Mouse (Mus musculus) heart, embryonic 15.5 days (tissue): Measurements from ENCODE around the gene Itpr1. TPM values are rescaled to one million over a fixed set of nuclear protein-coding genes. Genes with fewer than 3 reads are reported as not detected.

Source experiments
- ATAC-seq: fragments of 200-750 bp; cut with Nextera tagmentation; replicated peaks from 2 replicates; pipeline ENCODE4 v1.8.0; 2017; ENCODE audit warnings: low read depth, moderate TSS enrichment; ENCODE audit not compliant: insufficient number of reproducible peaks, insufficient read depth, low FRiP score
- H3K27ac ChIP-seq: fragments of 300-500 bp; sonication (generic); 2 replicates; pipeline ENCODE4 v1.5.1; 2015; ENCODE audit warnings: mild to moderate bottlenecking, inconsistent platforms
- H3K27me3 ChIP-seq: fragments of 300-500 bp; sonication (generic); 2 replicates; pipeline ENCODE4 v1.6.1; 2015; ENCODE audit warnings: inconsistent platforms
- H3K36me3 ChIP-seq: fragments of 300-500 bp; sonication (generic); 2 replicates; pipeline ENCODE4 v1.6.1; 2015; ENCODE audit warnings: mild to moderate bottlenecking, inconsistent platforms
- H3K4me1 ChIP-seq: fragments of 300-500 bp; sonication (generic); replicated peaks from 2 replicates; pipeline ENCODE4 v1.6.1; 2015; ENCODE audit warnings: inconsistent platforms
- H3K4me2 ChIP-seq: fragments of 300-500 bp; sonication (generic); 2 replicates; pipeline ENCODE4 v1.6.1; 2015; ENCODE audit warnings: inconsistent platforms, mild to moderate bottlenecking, moderate library complexity
- H3K4me3 ChIP-seq: fragments of 300-500 bp; sonication (generic); 2 replicates; pipeline ENCODE4 v1.5.1; 2015; ENCODE audit warnings: mild to moderate bottlenecking, inconsistent platforms
- H3K9ac ChIP-seq: fragments of 300-500 bp; sonication (generic); 2 replicates; pipeline ENCODE4 v1.6.1; 2015; ENCODE audit warnings: mild to moderate bottlenecking, inconsistent platforms
- H3K9me3 ChIP-seq: fragments of 300-500 bp; sonication (generic); replicated peaks from 2 replicates; pipeline ENCODE4 v1.6.1; 2016; ENCODE audit warnings: inconsistent platforms
- WGBS: fragments of 180-500 bp; shearing (Covaris S2); methylation state at CpG from one replicate; pipeline ENCODE4 v1.1.7; 2015; ENCODE audit warnings: mixed read lengths; 5-methylcytosine and 5-hydroxymethylcytosine counted together
- polyA plus RNA-seq: library from polyadenylated mRNA; unstranded; fragments of >200 nt; fragmentation: Nextera tagmentation; extraction: Ambion mirVana; gene quantifications from 2 replicates; pipeline ENCODE4 v1.2.1, GENCODE M21; 2015

Itpr1 gene
- polyA plus RNA-seq, 1 experiment from 2014 or later = 11.4 TPM

GRCm38 (mm10) chr6:108190690-108191089, 22.2 kb upstream of the Itpr1 start:
- H3K9ac ChIP-seq = no peak overlapping the region
- no peaks in the 10 kb centered on the region for H3K9me3 ChIP-seq
- H3K4me1 ChIP-seq = no peaks in the 10 kb centered on the region
- no peak overlapping the region for H3K4me2 ChIP-seq
- ATAC-seq = no peak
- H3K36me3 ChIP-seq = no peaks in the 10 kb centered on the region
- no peak overlapping the region for H3K4me3 ChIP-seq
- 80% methylated on average over 1 of the region's 1 CpGs for WGBS
- no peak overlapping the region for H3K27ac ChIP-seq
- 0 out of 2 replicates have a peak, but pooled peaks cover 2% of the 10 kb centered on the region for H3K27me3 ChIP-seq

GRCm38 (mm10) chr6:108192632-108193031, 20.3 kb upstream of the Itpr1 start:
- Histone ChIP-seq H3K36me3 (no peaks in the 10 kb centered on the region), H3K9ac (no peak overlapping the region), H3K9me3 (no peaks in the 10 kb centered on the region), H3K27me3 (no peaks in the 10 kb centered on the region), H3K4me1 (no peaks in the 10 kb centered on the region), H3K4me2 (no peak overlapping the region), H3K4me3 (no peak overlapping the region), H3K27ac (no peak overlapping the region)
- no peak for ATAC-seq
- 67% methylated on average over 4 of the region's 4 CpGs for WGBS

- WGBS = 65% methylated on average over 7 of the region's 7 CpGs
- Histone ChIP-seq H3K27ac (no peak overlapping the region), H3K9ac (no peak overlapping the region), H3K27me3 (no peaks in the 10 kb centered on the region), H3K4me2 (no peak overlapping the region), H3K36me3 (no peaks in the 10 kb centered on the region), H3K4me3 (no peak overlapping the region), H3K4me1 (no peaks in the 10 kb centered on the region), H3K9me3 (no peaks in the 10 kb centered on the region)
- ATAC-seq = no peak
These were observed 16.2 kb upstream of the Itpr1 start for GRCm38 (mm10) chr6:108196665-108197064.

GRCm38 (mm10) chr6:108197117-108197516, 15.8 kb upstream of the Itpr1 start:
- Histone ChIP-seq H3K36me3 (no peaks in the 10 kb centered on the region), H3K9ac (no peak overlapping the region), H3K4me2 (no peak overlapping the region), H3K4me1 (no peaks in the 10 kb centered on the region), H3K27me3 (no peaks in the 10 kb centered on the region), H3K4me3 (no peak overlapping the region), H3K27ac (no peak overlapping the region), H3K9me3 (no peaks in the 10 kb centered on the region)
- ATAC-seq = no peak
- 46% methylated on average over 4 of the region's 4 CpGs for WGBS

- WGBS = 82% methylated on average over 7 of the region's 7 CpGs
- ATAC-seq = no peak
- no peak overlapping the region for H3K27ac ChIP-seq
- H3K4me3 ChIP-seq = no peak overlapping the region
- no peaks in the 10 kb centered on the region for H3K9me3 ChIP-seq
- H3K4me1 ChIP-seq = no peaks in the 10 kb centered on the region
- no peaks in the 10 kb centered on the region for H3K27me3 ChIP-seq
- H3K9ac ChIP-seq = no peak overlapping the region
- no peak overlapping the region for H3K4me2 ChIP-seq
- no peaks in the 10 kb centered on the region for H3K36me3 ChIP-seq
These were observed 14.6 kb upstream of the Itpr1 start for GRCm38 (mm10) chr6:108198286-108198685.

GRCm38 (mm10) chr6:108204322-108204721, 8.6 kb upstream of the Itpr1 start:
- H3K4me3 ChIP-seq = no peak overlapping the region
- H3K4me2 ChIP-seq = no peak overlapping the region
- ATAC-seq = no peak
- H3K9me3 ChIP-seq = no peaks in the 10 kb centered on the region
- no peak overlapping the region for H3K27ac ChIP-seq
- H3K36me3 ChIP-seq = no peaks in the 10 kb centered on the region
- no peaks in the 10 kb centered on the region; the same call in 1 of the 2 replicates for H3K4me1 ChIP-seq
- 93% methylated on average over 2 of the region's 2 CpGs for WGBS
- H3K9ac ChIP-seq = no peak overlapping the region
- no peaks in the 10 kb centered on the region for H3K27me3 ChIP-seq

GRCm38 (mm10) chr6:108206145-108206544, 6.8 kb upstream of the Itpr1 start:
- H3K4me3 ChIP-seq = no peak overlapping the region
- no peak overlapping the region for H3K4me2 ChIP-seq
- peaks cover 2% of the 10 kb centered on the region for H3K4me1 ChIP-seq
- no peaks in the 10 kb centered on the region for H3K36me3 ChIP-seq
- no peaks in the 10 kb centered on the region for H3K9me3 ChIP-seq
- no peak overlapping the region for H3K9ac ChIP-seq
- H3K27ac ChIP-seq = no peak overlapping the region
- ATAC-seq = no peak
- H3K27me3 ChIP-seq = no peaks in the 10 kb centered on the region
- WGBS = 71% methylated on average over 4 of the region's 4 CpGs

- no peak overlapping the region for H3K4me2 ChIP-seq
- H3K36me3 ChIP-seq = no peaks in the 10 kb centered on the region
- WGBS = 75% methylated on average over 5 of the region's 5 CpGs
- H3K9ac ChIP-seq = no peak overlapping the region
- no peaks in the 10 kb centered on the region for H3K9me3 ChIP-seq
- H3K4me1 ChIP-seq = peaks cover 11% of the 10 kb centered on the region
- no peaks in the 10 kb centered on the region for H3K27me3 ChIP-seq
- no peak overlapping the region for H3K27ac ChIP-seq
- ATAC-seq = no peak
- no peak overlapping the region for H3K4me3 ChIP-seq
These were observed 5.9 kb upstream of the Itpr1 start for GRCm38 (mm10) chr6:108206914-108207566.

- ATAC-seq = 0 out of 2 replicates have a peak, but pooled peaks have one; percentile 0
- WGBS = 3% methylated on average over 36 of the region's 36 CpGs
- Histone ChIP-seq H3K27me3 (no peaks in the 10 kb centered on the region), H3K4me3 (peak overlapping the region; percentile 98), H3K4me2 (peak overlapping the region; percentile 85), H3K4me1 (peaks cover 33% of the 10 kb centered on the region), H3K27ac (peak overlapping the region; percentile 75), H3K9me3 (no peaks in the 10 kb centered on the region), H3K36me3 (no peaks in the 10 kb centered on the region), H3K9ac (peak overlapping the region; percentile 58)
These were observed 708 bp upstream of the Itpr1 start for GRCm38 (mm10) chr6:108211896-108212880.

GRCm38 (mm10) chr6:108213481-108214293, 791 bp downstream of the Itpr1 start:
- H3K36me3 ChIP-seq = 0 out of 2 replicates have a peak, but pooled peaks cover 4% of the 10 kb centered on the region
- no peaks in the 10 kb centered on the region for H3K27me3 ChIP-seq
- peak; percentile 1; the same call in 1 of the 2 replicates for ATAC-seq
- H3K27ac ChIP-seq = peak overlapping the region; percentile 87
- peak overlapping the region; percentile 85 for H3K4me2 ChIP-seq
- peaks cover 36% of the 10 kb centered on the region for H3K4me1 ChIP-seq
- peak overlapping the region; percentile 98 for H3K4me3 ChIP-seq
- no peaks in the 10 kb centered on the region for H3K9me3 ChIP-seq
- 1% methylated on average over 28 of the region's 29 CpGs for WGBS
- H3K9ac ChIP-seq = peak overlapping the region; percentile 84
